Mouse (Mus musculus) brown adipose tissue, adult 24 weeks (tissue): ENCODE data around the gene Prtg. TPM values are rescaled to one million over a fixed set of nuclear protein-coding genes. Genes with fewer than 3 reads are reported as not detected.

Source experiments
- H3K27ac ChIP-seq: fragments of 200-500 bp; replicated peaks from 2 replicates; pipeline ENCODE4 v1.5.1; 2012; ENCODE audit warnings: low read depth, mild to moderate bottlenecking, low read length
- H3K4me1 ChIP-seq: fragments of 200-500 bp; 2 replicates; pipeline ENCODE4 v1.6.1; 2012; ENCODE audit warnings: low read length, mixed read lengths; ENCODE audit not compliant: control insufficient read depth, insufficient read depth, insufficient read length
- H3K4me3 ChIP-seq: fragments of 200-500 bp; 2 replicates; pipeline ENCODE4 v1.5.1; 2012; ENCODE audit warnings: low read depth, mild to moderate bottlenecking, low read length, moderate library complexity; ENCODE audit not compliant: insufficient read depth
- polyA plus RNA-seq: library from polyadenylated mRNA; stranded (reverse); fragments of >200 nt; gene quantifications from 2 replicates; pipeline ENCODE4 v1.2.4, GENCODE M21; 2012; ENCODE audit not compliant: missing spikeins, insufficient read depth, insufficient read length

The Prtg gene
- polyA plus RNA-seq, 1 experiment = not detected

DNA sequence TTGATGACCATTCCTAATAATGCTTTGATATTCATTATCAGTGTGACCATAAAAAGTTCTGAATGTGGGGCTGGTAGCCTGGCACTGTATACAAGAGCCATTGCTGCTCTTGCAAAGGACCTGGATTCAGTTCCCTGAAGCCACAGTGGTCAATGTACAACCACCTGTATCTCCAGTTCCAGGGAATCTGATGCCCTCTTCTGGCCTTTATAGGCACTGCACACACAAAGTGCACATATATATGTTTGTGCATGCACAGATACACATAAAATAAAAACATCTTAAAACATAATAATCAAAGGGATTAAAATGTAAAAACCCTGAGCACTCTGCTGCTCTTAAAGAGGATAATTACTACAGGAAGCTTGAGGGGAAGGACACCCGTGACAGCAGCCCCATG is 140.3 kb downstream of the Prtg start:
- H3K4me1 ChIP-seq = no peaks in the 10 kb centered on the region
- no peak overlapping the region for H3K4me3 ChIP-seq
- no peak overlapping the region for H3K27ac ChIP-seq

GRCm38 (mm10) chr9:72949572-72949971 is 142.9 kb downstream of the Prtg start:
- H3K4me1 ChIP-seq = no peaks in the 10 kb centered on the region
- H3K4me3 ChIP-seq = no peak overlapping the region
- H3K27ac ChIP-seq = no peak overlapping the region

DNA sequence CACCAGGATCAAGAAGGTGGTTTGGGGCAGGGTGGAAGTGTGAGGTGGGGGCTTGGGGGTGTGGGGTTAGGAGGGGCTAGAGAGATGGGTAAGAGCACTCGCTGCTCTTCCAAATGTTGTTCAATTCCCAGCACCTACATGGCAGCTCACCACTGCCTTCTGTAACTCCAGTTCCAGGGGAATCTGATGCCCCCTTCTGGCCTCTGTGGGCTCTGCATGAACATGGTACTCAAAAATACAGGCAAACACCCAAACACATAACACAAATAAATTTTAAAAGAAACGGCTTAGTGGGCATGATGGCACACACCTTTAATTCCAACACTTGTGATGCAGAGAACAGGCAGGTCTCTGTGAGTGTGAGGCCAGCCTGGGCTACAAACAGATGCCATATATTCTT is 148.1 kb downstream of the Prtg start:
- H3K27ac ChIP-seq = no peak overlapping the region
- no peak overlapping the region for H3K4me3 ChIP-seq
- H3K4me1 ChIP-seq = peaks cover 2% of the 10 kb centered on the region; the same call in 1 of the 2 replicates

GRCm38 (mm10) chr9:72955546-72955945 is 148.9 kb downstream of the Prtg start:
- no peak overlapping the region for H3K4me3 ChIP-seq
- H3K27ac ChIP-seq = no peak overlapping the region
- H3K4me1 ChIP-seq = peaks cover 2% of the 10 kb centered on the region; the same call in 1 of the 2 replicates

GRCm38 (mm10) chr9:72958521-72959450 is 152.1 kb downstream of the Prtg start, which contains the start of the genes Dyx1c1 and Gm44503:
Dyx1c1 (plus strand) TSS chr9:72958785.
Gm44503 (plus strand) TSS chr9:72958852.
- H3K27ac ChIP-seq = no peak within 1 kb of the TSS

GRCm38 (mm10) chr9:72961346-72961745 is 154.7 kb downstream of the Prtg start:
- no peak overlapping the region for H3K4me3 ChIP-seq
- peaks cover 2% of the 10 kb centered on the region; the same call in 1 of the 2 replicates for H3K4me1 ChIP-seq
- H3K27ac ChIP-seq = no peak overlapping the region

More at GRCm38 (mm10) chr9:72958521-72959450, 152.1 kb downstream of the Prtg start, which contains the start of the genes Dyx1c1 and Gm44503:
- Histone ChIP-seq H3K4me1 (peaks cover 2% of the 10 kb centered on the region; the same call in 1 of the 2 replicates), H3K4me3 (peak within 1 kb of the TSS; percentile 89)

- Histone ChIP-seq H3K4me1 (peaks cover 2% of the 10 kb centered on the region; the same call in 1 of the 2 replicates), H3K4me3 (no peak overlapping the region), H3K27ac (no peak overlapping the region)
Observed at GRCm38 (mm10) chr9:72961959-72962358, 155.3 kb downstream of the Prtg start.

Other genes starting within 250 kb of the Prtg start
- 162 and 164 TPM in 2 replicates for gene Nedd4, start 144.5 kb upstream of the Prtg start, polyA plus RNA-seq
- 2.9 and 4.0 TPM in 2 replicates for gene Pygo1, start 118.8 kb downstream of the Prtg start, polyA plus RNA-seq
- 2.1 TPM in 1 of 2 replicates, not detected in the other for gene Dyx1c1, start 151.9 kb downstream of the Prtg start, polyA plus RNA-seq
- gene Gm44503, start 152.0 kb downstream of the Prtg start, polyA plus RNA-seq = not detected in 2 replicates
- 15.8 and 19.5 TPM in 2 replicates for gene Ccpg1os, start 178.5 kb downstream of the Prtg start, polyA plus RNA-seq
- 61.5 and 64.5 TPM in 2 replicates for gene Ccpg1, start 178.6 kb downstream of the Prtg start, polyA plus RNA-seq
- 4.4 and 5.4 TPM in 2 replicates for gene Pigb, start 233.5 kb downstream of the Prtg start, polyA plus RNA-seq
- gene Rab27a, start 238.0 kb downstream of the Prtg start, polyA plus RNA-seq = 0.38 and 1.7 TPM in 2 replicates